Mouse (Mus musculus): ENCODE data around the gene Arhgef6. TPM values are rescaled to one million over a fixed set of nuclear protein-coding genes. Genes with fewer than 3 reads are reported as not detected.

Arhgef6 gene
- total RNA-seq, 2 experiments from 2014 or later, result 14.6 to 16.2 TPM

- DNase-seq (ENCODE audit: low spot score in 2 of 2), result no peak
Observed at GRCm38 (mm10) chrX:57200397-57200796, 138.1 kb downstream of the Arhgef6 start.

- no peak for DNase-seq (ENCODE audit: low spot score in 2 of 2)
Observed at GRCm38 (mm10) chrX:57198036-57198435, 140.5 kb downstream of the Arhgef6 start.

- no peak for DNase-seq (ENCODE audit: low spot score in 2 of 2)
Observed at GRCm38 (mm10) chrX:57196319-57196718, 142.2 kb downstream of the Arhgef6 start.

GRCm38 (mm10) chrX:57189335-57189734 lies 149.2 kb downstream of the Arhgef6 start:
- DNase-seq (ENCODE audit: low spot score in 2 of 2), result no peak

- no peak for DNase-seq (ENCODE audit: low spot score in 2 of 2)
Observed at GRCm38 (mm10) chrX:57187301-57187700, 151.2 kb downstream of the Arhgef6 start.

GRCm38 (mm10) chrX:57183359-57183758 lies 155.2 kb downstream of the Arhgef6 start:
- no peak for DNase-seq (ENCODE audit: low spot score in 2 of 2)

GRCm38 (mm10) chrX:57182470-57182869 lies 156.1 kb downstream of the Arhgef6 start:
- no peak for DNase-seq (ENCODE audit: low spot score in 2 of 2)

Other genes starting within 250 kb of the Arhgef6 start
- not detected for gene Cd40lg, start 126.6 kb downstream of the Arhgef6 start, total RNA-seq (2021)
- 10 to 100 TPM; 52.4 to 53.5 TPM for gene Rbmx, start 54.3 kb upstream of the Arhgef6 start, total RNA-seq (2021)
- gene Gm364, start 70.4 kb upstream of the Arhgef6 start, total RNA-seq (2021), result not detected
- 1 to 10 TPM; 2.8 to 4.0 TPM for gene Gpr101, start 165.0 kb upstream of the Arhgef6 start, total RNA-seq (2021)

Measured in left cerebral cortex, adult 18-20 months (tissue).